Mouse (Mus musculus): ENCODE results near the gene Ahrr. TPM values are rescaled to one million over a fixed set of nuclear protein-coding genes. Genes with fewer than 3 reads are reported as not detected.
A peak's percentile ranks its signal among the peaks of the same experiment; 100 is the strongest.

Gene Ahrr
- not detected for total RNA-seq (2021)
- long read RNA-seq, experiment 1 = 0 reads
- long read RNA-seq, experiment 2 = 0 reads

- intact Hi-C loops (cut with DNase I) = no loop called here
- DNase-seq = peak; percentile 13 to 22
Measured at GRCm38 (mm10) chr13:74292167-74292566, at the start of gene Ahrr. TSS of gene Ahrr (minus strand) at chr13:74292331.

- intact Hi-C loops (cut with DNase I) = loop anchor here (10.0 kb wide), 1 partner anchor 164 kb away; no protein-coding TSS in a partner anchor
- DNase-seq = no peak
Measured at GRCm38 (mm10) chr13:74341036-74341435, 48.9 kb upstream of the Ahrr start.

- DNase-seq = no peak
- intact Hi-C loops (cut with DNase I) = loop anchor here (10.0 kb wide), 1 partner anchor 1805 kb away; no protein-coding TSS in a partner anchor
Measured at GRCm38 (mm10) chr13:74329321-74329720, 37.2 kb upstream of the Ahrr start.

DNA sequence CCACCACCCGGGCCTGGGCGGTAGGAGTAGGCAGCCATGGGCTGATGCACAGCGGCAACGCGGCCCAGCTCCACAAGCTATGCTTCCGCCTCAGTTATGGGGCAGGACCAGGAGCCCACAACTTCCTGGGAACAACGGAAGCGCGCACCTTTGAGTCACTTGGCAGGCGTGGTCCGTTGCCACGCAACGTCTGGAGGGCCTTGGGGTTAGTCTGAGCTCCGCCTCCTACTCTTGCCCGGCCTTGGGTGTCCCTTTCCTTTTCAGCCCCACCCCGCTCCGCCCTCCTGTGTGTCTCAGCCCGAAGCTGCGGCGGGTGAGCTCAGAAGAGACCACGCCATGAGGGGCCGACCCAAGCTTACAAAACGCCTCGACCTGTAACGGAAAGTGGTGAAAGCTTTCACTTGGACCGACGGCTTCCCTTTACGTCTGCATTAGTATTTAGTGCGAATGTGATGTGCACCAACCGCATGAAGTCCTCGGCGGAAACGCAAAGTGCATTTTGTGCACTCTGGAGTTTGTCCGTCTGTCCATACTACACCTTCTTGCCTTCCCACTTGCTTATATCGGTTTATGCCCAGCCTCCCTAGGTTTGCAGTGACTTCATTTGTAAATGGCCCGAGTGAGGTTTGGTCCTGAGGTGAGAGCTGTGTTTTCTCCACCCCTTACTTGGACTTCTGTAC is 25.2 kb upstream of the Ahrr start, which contains the start of gene Pdcd6:
Gene Pdcd6, minus strand, starts transcription at position 411 of the 680 bp plus-strand sequence.
- DNase-seq = peak; percentile 85 to 91
- intact Hi-C loops (cut with DNase I) = no loop called here

DNA sequence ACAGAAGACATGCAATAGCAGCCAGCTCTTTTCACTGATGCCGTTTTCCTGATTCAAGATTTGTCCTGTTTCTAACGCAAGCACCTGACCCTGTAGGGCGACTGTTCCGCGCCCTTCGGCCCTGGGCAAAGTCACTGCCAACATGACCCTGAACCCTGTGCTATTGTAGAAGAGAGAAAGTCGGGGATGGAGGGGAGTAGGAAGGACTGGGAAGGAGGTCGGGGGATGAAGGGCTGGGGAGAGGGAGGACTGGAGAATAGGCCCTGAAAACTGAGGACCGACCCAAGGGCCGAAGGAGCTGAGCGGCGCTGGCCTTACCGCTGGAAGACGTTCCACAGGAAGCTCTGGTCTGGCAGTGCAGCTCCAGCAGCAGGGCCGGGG is 24.6 kb upstream of the Ahrr start:
- DNase-seq = no peak
- intact Hi-C loops (cut with DNase I) = no loop called here

DNA sequence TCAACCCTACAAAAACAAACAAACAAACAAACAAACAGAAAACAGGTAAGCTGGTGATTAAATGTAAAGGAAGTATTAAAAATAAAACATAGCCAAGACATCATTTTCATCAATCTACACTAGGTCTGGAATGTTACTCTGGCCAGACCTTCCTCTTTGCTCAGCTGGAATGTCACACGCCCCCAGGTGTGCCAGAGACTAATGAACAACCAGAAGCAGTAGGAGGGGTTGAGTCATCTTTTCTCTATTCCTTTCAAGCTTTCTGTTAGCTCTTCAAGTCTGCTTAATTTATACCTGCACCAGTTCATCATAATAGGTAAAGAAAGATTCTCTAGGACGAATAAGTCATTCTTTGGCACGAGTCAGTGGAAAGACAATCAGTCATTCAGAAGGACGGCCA is 24.3 kb upstream of the Ahrr start:
- intact Hi-C loops (cut with DNase I) = no loop called here
- no peak for DNase-seq

GRCm38 (mm10) chr13:74314616-74315015 is 22.5 kb upstream of the Ahrr start:
- intact Hi-C loops (cut with DNase I) = no loop called here
- no peak for DNase-seq

GRCm38 (mm10) chr13:74305780-74306179 is 13.6 kb upstream of the Ahrr start:
- intact Hi-C loops (cut with DNase I) = loop anchor here (10.0 kb wide), 1 partner anchor 341 kb away; the partner anchor contains the start of gene Zdhhc11
- no peak for DNase-seq

- DNase-seq = no peak
- intact Hi-C loops (cut with DNase I) = loop anchor here (10.0 kb wide), 1 partner anchor 341 kb away; the partner anchor contains the start of gene Zdhhc11
Measured at GRCm38 (mm10) chr13:74305380-74305779, 13.2 kb upstream of the Ahrr start.

DNA sequence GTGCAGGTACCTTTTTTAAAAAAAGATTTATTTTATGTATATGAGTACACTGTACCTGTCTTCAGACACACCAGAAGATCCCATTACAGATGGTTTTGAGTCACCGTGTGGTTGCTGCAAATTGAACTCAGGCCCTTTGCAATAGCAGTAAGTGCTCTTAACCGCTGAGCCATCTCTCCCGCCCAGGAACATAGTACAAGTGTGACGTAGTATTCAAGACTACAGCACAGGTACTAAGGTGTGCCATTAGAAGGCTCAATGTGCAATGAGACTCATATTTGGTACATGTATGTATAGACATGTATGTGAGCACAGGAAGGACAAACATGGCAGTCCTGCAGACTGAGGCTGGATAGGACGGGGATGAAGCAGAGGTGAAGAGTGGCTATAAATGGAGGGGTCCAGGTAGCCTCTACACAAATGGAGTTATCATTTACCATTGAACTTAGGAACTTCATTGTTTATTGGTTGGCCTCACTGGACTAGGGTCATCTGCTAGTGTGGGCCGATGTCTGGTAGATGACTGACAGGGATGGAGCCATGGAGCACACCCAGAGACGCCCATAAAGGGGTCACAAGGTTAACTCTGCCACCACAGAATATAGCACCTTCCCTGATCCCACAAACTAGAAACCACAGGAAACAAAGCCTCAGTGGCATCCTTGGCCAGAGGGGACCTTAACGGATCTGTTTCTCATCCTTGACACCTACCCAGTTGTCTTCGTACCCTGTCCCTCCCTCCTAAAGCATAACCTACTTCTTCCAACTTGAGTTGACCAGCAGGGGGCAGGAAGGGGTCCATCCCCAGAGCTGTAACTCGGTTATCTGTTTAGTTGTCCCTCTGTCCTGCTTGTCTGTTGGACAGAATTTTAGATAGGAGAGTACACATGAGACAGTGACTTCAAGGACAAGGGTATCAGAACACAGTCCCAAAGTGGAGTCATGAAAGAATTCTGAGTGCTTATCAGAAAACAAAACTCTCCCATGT is 10.2 kb upstream of the Ahrr start:
- intact Hi-C loops (cut with DNase I) = loop anchor here (5.0 to 10.0 kb wide), 3 partner anchors 110 to 338 kb away; partner anchors contain the start of gene Zdhhc11
- DNase-seq = no peak

DNA sequence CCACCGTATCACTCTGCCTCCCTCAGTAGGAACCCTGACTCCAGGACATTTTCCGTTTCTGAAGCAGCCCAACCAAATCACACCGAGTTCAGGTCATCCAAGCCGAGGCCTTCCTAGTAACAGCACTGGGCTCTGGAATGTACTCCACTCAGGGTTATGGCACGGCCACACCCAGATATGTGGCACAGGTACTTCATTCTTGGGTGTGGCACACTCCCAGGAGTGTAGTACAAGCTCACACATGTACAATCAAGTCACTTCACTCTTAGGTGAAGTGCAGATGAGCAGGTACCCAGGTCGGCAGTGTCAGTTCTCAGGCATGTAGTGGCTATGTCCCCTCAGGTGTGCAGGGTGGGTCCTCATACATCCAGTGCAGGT is 9.5 kb upstream of the Ahrr start:
- intact Hi-C loops (cut with DNase I) = loop anchor here (5.0 to 10.0 kb wide), 3 partner anchors 109 to 337 kb away; partner anchors contain the start of gene Zdhhc11
- no peak for DNase-seq

- intact Hi-C loops (cut with DNase I) = loop anchor here (5.0 to 10.0 kb wide), 3 partner anchors 109 to 336 kb away; partner anchors contain the start of gene Zdhhc11
- DNase-seq = peak; percentile 39 to 44
Measured at GRCm38 (mm10) chr13:74300925-74301606, 8.9 kb upstream of the Ahrr start.

- no peak for DNase-seq
- intact Hi-C loops (cut with DNase I) = no loop called here
Measured at GRCm38 (mm10) chr13:74296376-74296775, 4.2 kb upstream of the Ahrr start.

DNA sequence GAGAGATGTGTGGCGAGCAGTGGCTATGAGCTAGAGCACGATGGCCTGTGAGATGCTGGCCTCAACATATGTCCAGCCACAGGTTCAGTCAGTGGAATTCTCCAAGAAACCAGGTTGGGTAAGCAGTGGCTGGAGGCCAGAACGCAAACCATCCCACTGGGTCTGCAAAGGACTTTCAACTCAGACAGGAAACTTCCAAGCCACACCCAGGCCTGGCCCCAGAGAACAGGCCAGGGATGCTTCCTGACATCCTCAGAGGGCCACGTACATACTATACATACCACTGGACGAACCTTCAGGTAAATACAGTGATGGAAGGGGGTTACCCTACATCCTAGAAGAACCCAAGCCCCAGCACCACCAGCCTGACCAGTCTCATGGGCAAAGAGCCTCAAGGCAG is 2.5 kb downstream of the Ahrr start:
- DNase-seq = no peak
- intact Hi-C loops (cut with DNase I) = no loop called here

GRCm38 (mm10) chr13:74282299-74282698 is 9.8 kb downstream of the Ahrr start:
- intact Hi-C loops (cut with DNase I) = no loop called here
- DNase-seq = no peak

GRCm38 (mm10) chr13:74275726-74276125 is 16.4 kb downstream of the Ahrr start:
- DNase-seq = no peak
- intact Hi-C loops (cut with DNase I) = no loop called here

DNA sequence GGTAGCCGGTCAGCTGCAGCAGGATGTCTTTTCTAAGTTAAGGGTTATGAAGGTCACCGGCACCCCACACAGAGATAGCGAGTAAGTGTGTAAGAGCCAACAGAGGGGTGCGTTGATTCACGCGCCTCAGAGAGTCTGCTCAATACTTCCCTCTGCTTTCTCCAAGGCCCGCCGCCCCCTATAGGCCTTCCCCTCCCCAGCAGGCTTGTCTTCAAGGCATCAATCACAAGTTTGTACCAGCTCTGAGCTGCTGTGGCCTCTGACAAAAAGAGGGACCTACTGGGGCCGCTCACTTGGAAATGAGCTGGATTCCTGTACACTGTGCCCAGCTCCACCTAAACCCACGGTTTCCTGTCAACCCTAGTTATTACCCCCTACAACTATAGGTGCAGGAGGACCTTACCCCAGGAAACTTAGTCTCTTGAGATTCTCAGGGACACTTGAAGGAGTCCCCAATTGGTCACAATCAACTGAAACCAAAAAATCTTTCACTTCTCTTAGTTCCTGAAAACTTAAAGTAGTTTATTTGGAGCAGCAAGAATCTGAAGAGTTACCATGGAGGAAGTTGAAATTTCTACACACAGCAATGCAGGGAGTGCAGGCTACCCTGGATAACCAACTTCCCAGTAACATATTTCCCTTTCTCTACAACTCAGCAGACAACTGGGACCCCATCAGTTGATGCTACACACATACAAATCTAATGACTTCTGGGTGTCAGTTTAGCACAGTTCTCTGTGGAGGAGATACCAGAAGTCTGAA is 31.7 kb downstream of the Ahrr start:
- DNase-seq = no peak
- intact Hi-C loops (cut with DNase I) = no loop called here

DNA sequence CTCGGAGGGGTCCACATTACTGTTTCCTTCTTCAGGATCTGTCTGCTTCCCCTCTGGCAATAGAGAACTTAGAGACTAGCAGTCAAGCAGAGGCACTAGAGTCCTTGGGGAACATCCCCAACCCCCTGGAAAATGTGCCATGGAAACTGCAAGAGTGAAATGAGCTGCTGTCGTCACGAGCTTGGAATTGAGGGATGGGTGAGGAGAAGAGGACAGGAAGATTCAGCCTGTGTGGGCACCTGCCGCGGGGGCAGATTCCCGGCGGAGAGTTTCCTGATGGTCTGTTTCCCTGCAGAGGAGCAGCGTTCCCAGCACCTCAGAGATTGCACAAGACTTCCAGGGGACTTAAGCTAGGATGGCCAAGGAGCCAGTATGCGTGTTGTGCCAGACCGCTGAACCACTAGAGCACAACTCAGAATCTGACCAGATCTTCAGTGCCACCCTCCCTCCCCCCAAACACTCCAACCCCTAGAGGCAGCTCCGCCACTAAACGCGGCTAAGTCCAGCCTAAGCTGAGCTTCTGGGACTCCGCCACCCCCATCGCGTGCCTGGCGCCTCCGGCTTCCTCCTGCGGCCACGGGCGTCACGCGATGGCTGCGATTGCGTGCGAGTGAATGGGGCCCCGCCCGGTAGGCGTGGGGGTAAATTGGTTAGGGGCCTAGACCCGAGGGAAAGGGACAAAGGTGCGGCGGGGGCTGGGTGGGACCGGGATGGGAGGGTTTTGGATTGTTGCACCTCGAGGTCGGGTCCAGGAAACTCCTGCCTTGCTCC is 32.5 kb downstream of the Ahrr start:
- intact Hi-C loops (cut with DNase I) = no loop called here
- peak; percentile 22 to 26 for DNase-seq

GRCm38 (mm10) chr13:74246494-74246893 is 45.6 kb downstream of the Ahrr start:
- intact Hi-C loops (cut with DNase I) = no loop called here
- no peak for DNase-seq

All from gastrocnemius, postnatal 36 days (tissue).